Mouse (Mus musculus) cerebellum, adult 2 months (tissue): ENCODE results near the gene Sh3rf3.

Experiments used
- CTCF ChIP-seq: fragments of 200-500 bp; IDR thresholded peaks from 2 replicates; pipeline ENCODE4 v1.5.1; 2011; ENCODE audit warnings: low read depth, mild to moderate bottlenecking, control low read depth, low read length, moderate library complexity, borderline replicate concordance; ENCODE audit not compliant: insufficient read depth
- POLR2A ChIP-seq: fragments of 200-500 bp; IDR thresholded peaks from 2 replicates; pipeline ENCODE4 v1.6.1; 2011; ENCODE audit warnings: low read length, control low read depth, borderline replicate concordance; ENCODE audit not compliant: insufficient read depth

GRCm38 (mm10) chr10:59013618-59014017 lies 200.5 kb downstream of the Sh3rf3 start:
- TF ChIP-seq CTCF (no peak), POLR2A (no peak)
